Mouse (Mus musculus): ENCODE measurements at regions not wholly inside any gene's neighbourhood (a gene's known extent, or its start where the extent isn't known, plus 50 kb on each side); places are given as distances from the start of the nearest gene placed in this dataset.

GRCm38 (mm10) chr1:77183965-77184364, 330.9 kb downstream of the Epha4 start:
- TF ChIP-seq POLR2A (IDR thresholded peaks at IDR 0.05; ENCODE audit: insufficient read depth, low read depth, low read length) (no peak), CTCF (IDR thresholded peaks at IDR 0.05; ENCODE audit: insufficient read depth, low read depth, low read length) (no peak)

Measured in olfactory bulb, adult 2 months (tissue).